Mouse (Mus musculus) thymus, adult 2 months (tissue): ENCODE data around the gene Dennd4a.

ENCODE experiments used
- CTCF ChIP-seq: fragments of 200-500 bp; IDR thresholded peaks from 2 replicates; pipeline ENCODE4 v1.5.1; 2012; ENCODE audit warnings: mild to moderate bottlenecking, control low read depth, low read length, moderate library complexity, borderline replicate concordance; ENCODE audit not compliant: control insufficient read depth, poor library complexity, insufficient read depth; ENCODE audit errors: extremely low read depth
- POLR2A ChIP-seq: fragments of 200-500 bp; IDR thresholded peaks from 2 replicates; pipeline ENCODE4 v1.6.1; 2012; ENCODE audit warnings: mild to moderate bottlenecking, low read length, control low read depth, moderate library complexity; ENCODE audit not compliant: control insufficient read depth, poor library complexity, insufficient read depth; ENCODE audit errors: extremely low read depth

- TF ChIP-seq POLR2A (no peak), CTCF (no peak)
Observed at GRCm38 (mm10) chr9:64886008-64886407, 74.9 kb downstream of the Dennd4a start.
